ENCODE assay signal across 8 mouse cellular contexts in the genomic region with DNA sequence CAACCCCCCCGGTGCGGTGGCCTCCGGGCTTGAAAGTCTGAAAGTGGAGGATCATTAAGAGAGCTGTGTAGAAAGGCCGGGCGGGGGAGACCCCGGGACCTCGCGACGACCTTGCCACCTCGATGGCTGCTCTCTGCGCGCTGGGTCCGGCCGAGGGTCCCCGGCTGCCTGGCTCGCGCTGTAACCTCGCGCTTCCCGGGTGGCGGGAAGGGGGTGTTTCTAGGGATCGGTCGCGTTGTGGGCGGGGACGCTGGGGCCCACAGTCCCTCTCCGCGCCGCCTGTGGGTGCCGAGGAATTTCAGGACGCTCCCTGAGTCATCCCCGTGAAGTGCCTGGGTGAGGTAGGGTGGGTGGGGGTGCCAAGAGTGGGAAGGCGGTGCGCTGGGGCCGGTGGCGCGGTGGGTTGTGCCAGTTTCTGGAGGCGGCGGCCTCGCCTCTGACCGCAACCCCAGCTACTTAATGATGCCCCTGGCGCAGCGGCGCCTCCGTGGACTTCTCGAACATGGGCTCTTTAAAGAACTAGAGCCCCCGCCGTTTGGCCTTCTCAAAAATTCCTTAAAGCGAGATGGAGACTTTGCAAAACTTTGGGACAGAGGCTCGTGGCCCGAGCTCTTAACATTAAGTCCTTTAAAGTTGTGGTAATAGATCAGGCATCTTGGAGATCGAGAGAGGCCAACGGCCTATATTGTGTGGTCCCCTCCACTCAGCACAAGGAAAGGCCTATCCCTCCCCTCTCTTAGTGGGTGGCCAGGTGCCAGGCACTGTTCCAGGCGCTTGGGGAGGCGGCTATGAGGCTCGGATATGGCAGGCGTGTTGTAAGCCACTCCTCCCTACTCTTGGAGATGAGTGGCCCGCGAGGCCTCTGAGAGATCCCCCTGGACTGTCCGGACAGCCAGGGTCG. TPM values are rescaled to one million over a fixed set of nuclear protein-coding genes. Genes with fewer than 3 reads are reported as not detected.
DNase-seq lines count a peak whose midpoint lies in the region; ATAC-seq lines count a peak whose summit lies in the region.

No protein-coding gene starts in this region.

- DNase-seq in embryo, embryonic 11 days, result peak; percentile 60
- DNase-seq in embryo, embryonic 10 days (ENCODE audit: low spot score), result no peak
- DNase-seq in 3T3-L1 (ENCODE audit: low read depth, low spot score), result peak; percentile 76
- DNase-seq in adrenal gland, postnatal 25 days, result peak; percentile 43
- peak; percentile 61 for DNase-seq in lung, postnatal 25 days (ENCODE audit: low spot score)
- peak; percentile 25 to 31 for DNase-seq in spleen, postnatal 14 days (ENCODE audit: low spot score in 2 of 2)

- H3K9ac ChIP-seq in forebrain, embryonic 13.5 days, result peak overlapping the region; percentile 95
- H3K9ac ChIP-seq in kidney, embryonic 16.5 days (replicated peaks; ENCODE audit: low read length), result peak overlapping the region; percentile 79

- peak overlapping the region; percentile 91 for H3K4me2 ChIP-seq in forebrain, embryonic 13.5 days
- H3K4me2 ChIP-seq in kidney, embryonic 16.5 days (replicated peaks; ENCODE audit: low read depth, low read length), result peak overlapping the region; percentile 99

- peaks cover 94% of the 10 kb centered on the region for H3K4me1 ChIP-seq in forebrain, embryonic 13.5 days
- H3K4me1 ChIP-seq in kidney, embryonic 16.5 days (ENCODE audit: insufficient read depth, low read length), result peaks cover 85% of the 10 kb centered on the region

- no peaks in the 10 kb centered on the region for H3K27me3 ChIP-seq in forebrain, embryonic 13.5 days
- H3K27me3 ChIP-seq in kidney, embryonic 16.5 days (ENCODE audit: insufficient read depth, low read length), result peaks cover 5% of the 10 kb centered on the region; the same call in 1 of the 2 replicates

- H3K36me3 ChIP-seq in forebrain, embryonic 13.5 days (ENCODE audit: poor library complexity, severe bottlenecking), result no peaks in the 10 kb centered on the region
- no peaks in the 10 kb centered on the region for H3K36me3 ChIP-seq in kidney, embryonic 16.5 days (ENCODE audit: insufficient read depth, low read length)

- ATAC-seq in forebrain, embryonic 13.5 days, result peak; percentile 19; the same call in 1 of the 2 replicates
- peak; percentile 25; the same call in 1 of the 2 replicates for ATAC-seq in kidney, embryonic 16.5 days (ENCODE audit: low FRiP score, low TSS enrichment)

- peak overlapping the region; percentile 100 for H3K27ac ChIP-seq in forebrain, embryonic 13.5 days
- peak overlapping the region; percentile 96 for H3K27ac ChIP-seq in kidney, embryonic 16.5 days (ENCODE audit: low read length)

- under 1% methylated on average over 60 of the region's 61 CpGs for WGBS in forebrain, embryonic 13.5 days
- WGBS in kidney, embryonic 16.5 days, result under 1% methylated on average over 60 of the region's 61 CpGs

- H3K4me3 ChIP-seq in forebrain, embryonic 13.5 days, result peak overlapping the region; percentile 65
- H3K4me3 ChIP-seq in kidney, embryonic 16.5 days (ENCODE audit: low read length), result peak overlapping the region; percentile 66

- H3K9me3 ChIP-seq in forebrain, embryonic 13.5 days (replicated peaks), result no peaks in the 10 kb centered on the region
- H3K9me3 ChIP-seq in kidney, embryonic 16.5 days (ENCODE audit: low read length), result no peaks in the 10 kb centered on the region

RNA-seq across cellular contexts. Expression of a gene that starts 52.5 kb away (rescaled TPM):
- total RNA-seq in adrenal gland, postnatal 25 days (2021), result 12.2 and 12.4 TPM in 2 replicates
- 66.9 and 79.8 TPM in 2 replicates for polyA plus RNA-seq in forebrain, embryonic 13.5 days (2015; fragmentation: Nextera tagmentation; extraction: Ambion mirVana)
- polyA plus RNA-seq in kidney, embryonic 16.5 days (2015; fragmentation: Nextera tagmentation; extraction: Ambion mirVana), result 114 and 117 TPM in 2 replicates
